Mouse (Mus musculus): ENCODE measurements around the gene Zscan18. TPM values are rescaled to one million over a fixed set of nuclear protein-coding genes. Genes with fewer than 3 reads are reported as not detected.

The Zscan18 gene
- total RNA-seq, 4 experiments from 2014 or later, result 21.6 to 35.9 (median 28.0) TPM

Other genes starting within 250 kb of the Zscan18 start
- gene Vmn2r53, start 194.8 kb downstream of the Zscan18 start, total RNA-seq (2022), result under 1 TPM; 0.04 to 0.10 (median 0.05) TPM
- gene Vmn2r54, start 163.3 kb downstream of the Zscan18 start, total RNA-seq (2022), result not detected
- gene Vmn2r55, start 118.6 kb downstream of the Zscan18 start, total RNA-seq (2022), result not detected
- gene Vmn2r56, start 68.6 kb downstream of the Zscan18 start, total RNA-seq (2022), result under 1 TPM in 2 of 4 experiments, not detected in 2; 0.05 to 0.08 TPM
- 10 to 100 TPM; 22.6 to 31.3 (median 25.8) TPM for gene Zfp329, start 15.2 kb upstream of the Zscan18 start, total RNA-seq (2022)
- gene Zfp110, start 31.1 kb upstream of the Zscan18 start, total RNA-seq (2022), result 10 to 100 TPM; 14.0 to 18.0 (median 15.9) TPM
- gene Zfp128, start 77.5 kb upstream of the Zscan18 start, total RNA-seq (2022), result 1 to 10 TPM; 6.6 to 8.3 (median 7.4) TPM
- gene Zscan22, start 94.2 kb upstream of the Zscan18 start, total RNA-seq (2022), result 10 to 100 TPM; 14.0 to 20.3 (median 15.1) TPM
- 100 to 1,000 TPM; 383 to 519 (median 436) TPM for gene Rps5, start 118.7 kb upstream of the Zscan18 start, total RNA-seq (2022)
- gene Rnf225, start 123.8 kb upstream of the Zscan18 start, total RNA-seq (2022), result 1 to 10 TPM in 1 of 4 experiments, under 1 TPM in 3; 0.77 to 1.4 (median 0.92) TPM
- gene Zfp324, start 162.2 kb upstream of the Zscan18 start, total RNA-seq (2022), result 10 to 100 TPM in 3 of 4 experiments, 1 to 10 TPM in 1; 9.5 to 11.6 (median 11.3) TPM
- gene Zfp446, start 174.2 kb upstream of the Zscan18 start, total RNA-seq (2022), result 10 to 100 TPM in 1 of 4 experiments, 1 to 10 TPM in 3; 7.5 to 10.8 (median 8.8) TPM
- gene Slc27a5, start 194.6 kb upstream of the Zscan18 start, total RNA-seq (2022), result under 1 TPM in 3 of 4 experiments, not detected in 1; 0.27 to 0.47 (median 0.27) TPM
- 100 to 1,000 TPM; 244 to 272 (median 252) TPM for gene Trim28, start 195.5 kb upstream of the Zscan18 start, total RNA-seq (2022)
- 10 to 100 TPM; 27.0 to 29.6 (median 29.3) TPM for gene Zbtb45, start 206.4 kb upstream of the Zscan18 start, total RNA-seq (2022)
- gene Chmp2a, start 231.2 kb upstream of the Zscan18 start, total RNA-seq (2022), result 100 to 1,000 TPM; 145 to 152 (median 147) TPM
- 100 to 1,000 TPM; 188 to 210 (median 192) TPM for gene Ube2m, start 234.6 kb upstream of the Zscan18 start, total RNA-seq (2022)

All from layer of hippocampus, adult 8-10 months (tissue).